Mouse (Mus musculus) forebrain, embryonic 10.5 days (tissue): ENCODE measurements around the gene Pik3r1. TPM values are rescaled to one million over a fixed set of nuclear protein-coding genes. Genes with fewer than 3 reads are reported as not detected.

Experiments used
- DNase-seq: peaks from one replicate; pipeline ENCODE4 v3.0.0-alpha.2; 2017; ENCODE audit warnings: low spot score; ENCODE audit errors: extremely low spot score
- H3K27ac ChIP-seq: fragments of 300-500 bp; sonication (generic); 2 replicates; pipeline ENCODE4 v1.5.1; 2016; ENCODE audit warnings: mild to moderate bottlenecking
- H3K27me3 ChIP-seq: fragments of 300-500 bp; sonication (generic); 2 replicates; pipeline ENCODE4 v1.6.1; 2016; ENCODE audit warnings: mild to moderate bottlenecking; ENCODE audit not compliant: poor library complexity, severe bottlenecking
- H3K36me3 ChIP-seq: fragments of 300-500 bp; sonication (generic); replicated peaks from 2 replicates; pipeline ENCODE4 v1.6.1; 2016; ENCODE audit warnings: mild to moderate bottlenecking, moderate library complexity
- H3K4me1 ChIP-seq: fragments of 300-500 bp; sonication (generic); 2 replicates; pipeline ENCODE4 v1.6.1; 2016
- H3K4me3 ChIP-seq: fragments of 300-500 bp; sonication (generic); 2 replicates; pipeline ENCODE4 v1.5.1; 2016; ENCODE audit warnings: mild to moderate bottlenecking, moderate library complexity
- H3K9me3 ChIP-seq: fragments of 300-500 bp; sonication (generic); 2 replicates; pipeline ENCODE4 v1.6.1; 2016; ENCODE audit warnings: mild to moderate bottlenecking, moderate library complexity
- WGBS: fragments of 180-500 bp; shearing (Covaris S2); methylation state at CpG from one replicate; pipeline ENCODE4 v1.1.7; 2016; 5-methylcytosine and 5-hydroxymethylcytosine counted together
- polyA plus RNA-seq: library from polyadenylated mRNA; unstranded; fragments of >200 nt; fragmentation: Nextera tagmentation; extraction: Ambion mirVana; gene quantifications from 2 replicates; pipeline ENCODE4 v1.2.1, GENCODE M21; 2016

The Pik3r1 gene
- polyA plus RNA-seq, 1 experiment from 2014 or later = 11.5 TPM

DNA sequence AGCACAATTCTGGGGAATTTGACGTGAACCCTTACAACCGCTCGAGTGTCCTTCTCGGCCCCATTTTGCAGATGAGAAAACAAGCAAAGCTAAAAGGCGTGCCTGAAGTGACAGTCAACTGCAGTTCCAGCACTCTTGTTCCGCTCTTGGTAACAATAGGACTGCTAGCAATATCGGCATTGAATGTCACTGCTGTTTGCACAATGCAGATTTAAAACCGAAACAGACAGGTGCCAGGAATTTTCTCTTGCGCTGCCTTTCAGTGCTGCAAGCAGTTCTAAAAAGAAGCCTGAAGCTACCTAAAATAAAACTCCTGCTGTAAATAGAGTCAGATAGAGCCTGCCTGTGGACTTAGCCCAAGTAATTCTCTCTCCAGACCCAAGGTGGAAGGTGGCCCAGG is 4.3 kb downstream of the Pik3r1 start:
- Histone ChIP-seq H3K4me3 (no peak overlapping the region), H3K27ac (no peak overlapping the region), H3K27me3 (0 out of 2 replicates have a peak, but pooled peaks cover 4% of the 10 kb centered on the region), H3K9me3 (no peaks in the 10 kb centered on the region), H3K4me1 (peaks cover 83% of the 10 kb centered on the region), H3K36me3 (no peaks in the 10 kb centered on the region)
- no peak for DNase-seq
- 90% methylated on average over 9 of the region's 9 CpGs for WGBS

DNA sequence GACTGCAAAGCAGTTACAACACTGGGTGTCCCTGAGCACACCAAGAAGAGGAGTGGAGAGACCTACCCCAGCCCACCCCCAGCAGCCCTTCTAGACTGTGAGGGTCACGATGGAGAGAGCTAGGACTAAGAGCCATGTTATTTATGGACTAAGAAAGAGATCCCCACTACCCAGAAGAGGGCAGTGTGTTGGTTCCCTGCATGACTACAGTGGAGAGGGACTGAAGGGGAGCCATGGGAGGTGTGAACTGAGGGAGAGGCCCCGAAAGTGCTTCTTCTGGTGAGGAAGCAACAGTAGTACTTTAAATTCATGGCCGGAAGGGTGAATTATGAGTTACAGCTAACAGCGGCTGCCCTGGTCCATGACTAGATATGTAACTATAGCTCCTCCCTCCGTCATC is 4.9 kb downstream of the Pik3r1 start:
- no peak for DNase-seq
- H3K4me3 ChIP-seq = no peak overlapping the region
- H3K27ac ChIP-seq = no peak overlapping the region
- 0 out of 2 replicates have a peak, but pooled peaks cover 4% of the 10 kb centered on the region for H3K27me3 ChIP-seq
- H3K4me1 ChIP-seq = peaks cover 84% of the 10 kb centered on the region
- no peaks in the 10 kb centered on the region for H3K36me3 ChIP-seq
- H3K9me3 ChIP-seq = no peaks in the 10 kb centered on the region
- WGBS = 83% methylated on average over 5 of the region's 5 CpGs

DNA sequence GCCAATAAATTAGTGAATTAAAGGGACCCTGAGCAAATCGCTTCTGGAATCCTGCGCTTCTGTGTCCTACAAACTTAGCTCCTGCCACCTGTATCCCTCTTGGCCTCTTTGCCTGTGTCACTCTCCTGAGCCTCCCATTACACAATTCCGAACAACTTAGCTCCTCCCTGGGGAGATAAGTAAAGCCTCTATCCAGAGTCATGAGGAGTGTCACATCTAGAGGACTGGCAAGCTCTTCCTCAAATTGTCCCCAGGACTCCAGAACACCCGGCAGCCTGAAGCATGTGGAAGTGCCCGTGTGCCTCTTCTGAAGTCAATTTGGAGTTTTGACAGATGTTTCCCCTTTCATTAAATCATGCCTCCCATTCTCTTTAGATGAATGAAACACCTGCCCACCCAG is 6.4 kb downstream of the Pik3r1 start:
- peaks cover 13% of the 10 kb centered on the region for H3K36me3 ChIP-seq
- DNase-seq = no peak
- H3K9me3 ChIP-seq = no peaks in the 10 kb centered on the region
- H3K27me3 ChIP-seq = 0 out of 2 replicates have a peak, but pooled peaks cover 4% of the 10 kb centered on the region
- no peak overlapping the region for H3K4me3 ChIP-seq
- no peak overlapping the region for H3K27ac ChIP-seq
- 54% methylated on average over 5 of the region's 5 CpGs for WGBS
- peaks cover 87% of the 10 kb centered on the region for H3K4me1 ChIP-seq

DNA sequence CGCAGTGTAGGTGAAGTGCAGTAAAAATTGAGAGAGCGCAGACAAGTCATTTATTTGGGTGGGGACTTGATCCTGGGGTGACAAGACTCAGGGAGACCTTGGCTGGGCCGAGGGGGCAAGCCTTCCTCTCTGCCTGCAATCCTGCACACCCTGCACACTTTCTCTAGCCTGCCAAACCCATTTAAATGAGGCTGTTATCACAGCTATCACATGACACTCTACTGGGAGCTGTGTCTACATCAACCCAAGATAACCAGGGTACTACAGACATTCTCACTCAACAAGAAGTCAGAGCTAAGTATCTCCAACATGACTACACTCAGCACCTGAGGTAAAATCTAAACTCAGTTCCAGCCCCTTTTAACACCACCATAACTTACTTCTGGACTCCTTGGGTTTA is 7.1 kb downstream of the Pik3r1 start:
- Histone ChIP-seq H3K36me3 (peaks cover 20% of the 10 kb centered on the region), H3K4me1 (peaks cover 82% of the 10 kb centered on the region), H3K27ac (peak overlapping the region; percentile 51), H3K9me3 (no peaks in the 10 kb centered on the region), H3K4me3 (no peak overlapping the region), H3K27me3 (0 out of 2 replicates have a peak, but pooled peaks cover 4% of the 10 kb centered on the region)
- 76% methylated on average over 3 of the region's 3 CpGs for WGBS
- no peak for DNase-seq

DNA sequence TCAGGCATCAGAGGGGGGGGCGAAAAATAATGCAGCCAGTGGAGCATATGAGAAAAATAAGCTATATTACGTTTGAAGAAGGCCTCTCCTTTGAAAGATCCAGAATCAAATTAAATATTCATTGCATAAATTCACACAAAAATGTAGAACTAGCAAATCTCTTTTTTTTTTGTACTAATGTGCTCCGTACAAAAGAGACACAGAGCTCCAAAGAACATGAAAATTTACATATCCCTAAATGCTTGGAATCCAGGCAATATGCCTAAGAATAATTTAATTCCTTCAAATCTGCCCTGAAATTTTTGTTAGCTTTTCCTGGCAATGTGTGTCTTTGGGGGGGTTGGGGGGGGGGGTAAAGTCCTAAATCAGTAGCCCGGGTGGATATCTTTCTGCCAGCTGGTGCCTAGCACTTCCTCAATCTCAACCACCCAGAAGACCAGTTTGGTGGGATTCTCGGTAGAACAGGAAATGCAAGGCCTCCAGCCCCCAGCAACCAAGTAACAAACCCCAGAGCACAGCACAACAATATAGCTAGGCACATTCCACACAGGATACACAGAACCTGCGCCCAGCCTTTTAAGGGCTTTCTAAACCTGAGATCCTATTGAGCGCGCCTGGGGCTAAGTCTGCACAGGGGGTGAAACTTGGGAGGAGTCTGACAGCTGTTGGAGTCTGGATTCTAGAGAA is 7.9 kb downstream of the Pik3r1 start:
- peak overlapping the region; percentile 51 for H3K27ac ChIP-seq
- 38% methylated on average over 8 of the region's 8 CpGs for WGBS

DNA sequence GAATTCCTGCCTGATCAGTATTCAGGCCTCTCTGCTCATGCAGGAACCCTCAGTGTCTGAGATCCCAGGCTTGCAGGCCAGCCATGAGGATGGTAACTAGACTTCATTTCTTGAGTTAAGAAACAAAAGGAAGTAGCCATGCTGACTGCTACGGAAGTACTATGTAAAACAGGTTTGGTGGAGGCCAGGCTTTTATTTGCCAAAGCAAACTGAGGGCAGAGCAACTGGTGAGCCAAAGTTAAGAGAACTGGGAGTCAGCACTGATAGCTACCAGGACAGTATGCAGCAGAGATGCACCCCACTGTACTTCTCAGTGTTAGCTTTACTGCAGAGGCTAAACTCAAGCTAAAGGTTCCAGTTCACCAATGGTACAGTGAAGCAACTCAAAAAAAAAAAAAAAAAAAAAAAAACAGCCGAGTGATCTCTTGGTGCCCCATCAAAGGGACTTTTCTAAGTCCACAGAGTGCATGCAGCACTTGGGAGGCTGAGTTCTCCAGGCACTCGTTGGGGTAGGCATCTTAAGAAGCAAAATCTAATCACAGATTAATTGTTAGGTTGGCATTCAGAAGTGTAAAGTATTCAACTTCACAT is 8.6 kb downstream of the Pik3r1 start:
- Histone ChIP-seq H3K9me3 (no peaks in the 10 kb centered on the region), H3K27ac (peak overlapping the region; percentile 8; the same call in 1 of the 2 replicates), H3K4me1 (peaks cover 71% of the 10 kb centered on the region), H3K27me3 (0 out of 2 replicates have a peak, but pooled peaks cover 4% of the 10 kb centered on the region), H3K4me3 (no peak overlapping the region), H3K36me3 (peaks cover 24% of the 10 kb centered on the region)
- WGBS = 32% methylated on average over 3 of the region's 3 CpGs
- no peak for DNase-seq

More for the DNA sequence above, 7.9 kb downstream of the Pik3r1 start:
- peak; percentile 34 for DNase-seq
- Histone ChIP-seq H3K36me3 (peaks cover 24% of the 10 kb centered on the region), H3K4me3 (no peak overlapping the region), H3K9me3 (no peaks in the 10 kb centered on the region), H3K27me3 (0 out of 2 replicates have a peak, but pooled peaks cover 4% of the 10 kb centered on the region), H3K4me1 (peaks cover 74% of the 10 kb centered on the region)

DNA sequence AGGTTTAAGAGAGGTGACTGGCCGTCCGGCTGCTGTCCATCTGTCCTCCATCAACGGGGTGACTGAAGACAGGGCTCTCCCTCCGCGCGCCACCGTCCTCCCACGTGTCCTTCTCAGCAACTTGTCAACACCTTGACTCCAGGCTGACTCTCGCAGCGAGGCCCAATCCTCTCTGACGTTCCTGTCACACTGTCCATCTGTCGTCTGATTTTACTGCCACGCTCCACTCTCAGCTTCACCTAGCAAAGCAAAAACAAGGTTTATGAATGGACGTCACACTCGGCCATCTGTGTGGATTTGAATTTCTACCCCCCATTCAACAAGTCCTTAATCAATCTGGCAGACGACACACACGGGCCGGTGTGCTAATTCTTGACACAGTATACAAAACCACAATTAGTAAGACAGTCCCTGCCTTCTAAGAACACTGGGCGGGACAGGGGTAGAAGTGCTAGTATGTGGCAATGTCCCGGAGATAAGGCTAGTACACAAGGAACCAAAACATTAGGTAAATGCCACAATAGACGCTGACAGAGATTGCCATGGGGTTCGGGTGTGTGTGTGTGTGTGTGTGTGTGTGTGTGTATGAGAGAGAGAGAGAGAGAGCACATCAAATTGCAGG is 10.1 kb downstream of the Pik3r1 start:
- Histone ChIP-seq H3K9me3 (no peaks in the 10 kb centered on the region), H3K36me3 (peaks cover 33% of the 10 kb centered on the region), H3K4me3 (no peak overlapping the region), H3K27me3 (no peaks in the 10 kb centered on the region), H3K4me1 (peaks cover 66% of the 10 kb centered on the region), H3K27ac (no peak overlapping the region)
- no peak for DNase-seq
- 88% methylated on average over 22 of the region's 22 CpGs for WGBS

DNA sequence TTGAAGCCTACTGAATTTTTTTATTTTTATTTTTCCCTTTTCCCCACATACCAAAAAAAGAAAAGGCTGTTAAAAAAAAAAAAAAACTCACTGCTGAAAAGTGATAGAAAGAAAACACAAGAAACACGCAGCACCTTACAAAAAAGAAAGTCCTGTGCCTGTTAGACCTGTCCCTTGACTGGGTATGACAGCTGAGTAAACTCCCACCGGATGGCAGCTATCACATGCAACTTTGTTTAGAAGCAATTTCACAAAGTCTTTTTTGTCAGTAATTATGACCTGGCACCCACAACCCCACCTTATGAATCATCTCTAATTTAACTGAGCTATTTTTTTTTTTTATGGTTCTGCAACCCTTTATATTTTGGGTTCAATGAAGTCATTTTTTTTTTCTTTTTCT is 12.8 kb downstream of the Pik3r1 start:
- no peak overlapping the region for H3K27ac ChIP-seq
- WGBS = 91% methylated on average over 2 of the region's 2 CpGs
- H3K27me3 ChIP-seq = no peaks in the 10 kb centered on the region
- no peaks in the 10 kb centered on the region for H3K9me3 ChIP-seq
- peaks cover 36% of the 10 kb centered on the region for H3K36me3 ChIP-seq
- H3K4me1 ChIP-seq = peaks cover 49% of the 10 kb centered on the region
- H3K4me3 ChIP-seq = no peak overlapping the region
- no peak for DNase-seq

DNA sequence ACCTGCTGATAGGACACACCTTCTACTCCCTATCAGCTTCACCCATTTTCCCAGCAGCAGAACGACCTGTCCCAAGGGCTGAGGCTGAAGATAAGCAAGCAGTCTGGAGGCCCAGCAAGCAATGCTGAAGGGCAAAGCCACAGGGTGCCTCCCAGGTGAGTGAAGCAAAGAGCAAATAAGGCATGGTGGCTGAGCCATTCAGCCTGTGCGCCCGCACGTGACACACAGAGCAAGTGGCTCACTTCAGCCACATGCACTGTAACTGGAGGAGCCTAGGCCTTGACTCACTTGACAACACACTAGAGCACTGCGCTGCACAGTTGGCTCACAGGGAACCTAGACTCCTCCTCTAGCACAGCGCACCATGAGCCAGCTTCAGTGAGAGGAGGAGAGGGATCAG is 14.4 kb downstream of the Pik3r1 start:
- no peak for DNase-seq
- Histone ChIP-seq H3K4me3 (no peak overlapping the region), H3K27ac (no peak overlapping the region), H3K27me3 (no peaks in the 10 kb centered on the region), H3K4me1 (peaks cover 33% of the 10 kb centered on the region), H3K36me3 (peaks cover 36% of the 10 kb centered on the region), H3K9me3 (no peaks in the 10 kb centered on the region)
- 80% methylated on average over 6 of the region's 6 CpGs for WGBS

DNA sequence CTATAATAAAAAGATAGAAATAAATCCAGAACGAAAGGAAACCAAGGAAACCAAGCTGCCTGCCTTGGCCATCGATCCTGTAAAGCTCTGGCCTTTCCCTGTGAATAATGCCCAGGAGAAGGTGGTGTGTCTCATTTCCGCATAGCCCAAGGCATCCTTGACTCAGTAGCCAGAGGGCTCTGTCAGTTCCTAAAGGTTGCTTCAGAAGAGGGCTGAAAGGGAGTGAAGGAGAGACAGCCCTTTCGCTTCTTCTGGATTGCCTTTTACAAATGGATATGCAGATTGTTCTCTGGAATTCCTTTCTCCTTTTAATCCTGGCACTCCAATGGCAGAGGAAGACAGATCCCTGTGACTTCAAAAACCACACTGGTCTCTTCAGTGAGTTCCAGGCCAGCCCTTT is 16.2 kb downstream of the Pik3r1 start:
- no peak overlapping the region for H3K27ac ChIP-seq
- DNase-seq = no peak

DNA sequence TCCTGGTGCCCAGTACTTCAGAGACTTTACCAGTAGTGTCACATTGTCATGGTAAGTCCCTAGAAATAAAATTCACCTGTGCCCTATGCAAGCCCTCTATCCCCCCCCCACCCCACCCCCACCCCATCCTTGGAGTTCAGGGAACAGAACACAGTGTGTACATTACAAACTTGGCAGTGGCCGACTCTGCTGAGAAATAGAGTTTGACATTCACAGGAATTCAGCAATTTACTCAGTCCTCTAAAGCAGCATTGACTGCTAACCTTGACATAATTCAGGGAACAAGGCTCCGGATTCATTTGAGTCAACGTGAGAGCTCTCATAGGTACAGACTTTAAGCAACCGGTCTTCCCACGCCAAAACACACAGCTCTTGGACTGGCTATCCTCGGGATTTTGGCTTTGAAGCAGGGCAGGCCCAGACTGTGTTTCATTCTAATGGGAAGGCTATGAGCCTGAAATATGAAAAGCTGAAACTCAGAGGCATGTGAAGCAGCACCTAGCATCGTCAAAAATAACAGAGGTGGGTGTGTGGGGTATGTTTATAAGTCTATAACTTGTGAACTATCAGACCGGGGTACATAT is 21.9 kb downstream of the Pik3r1 start:
- WGBS = 89% methylated on average over 8 of the region's 8 CpGs
- no peak overlapping the region for H3K4me3 ChIP-seq
- H3K36me3 ChIP-seq = no peaks in the 10 kb centered on the region
- H3K4me1 ChIP-seq = peaks cover 2% of the 10 kb centered on the region; the same call in 1 of the 2 replicates
- no peaks in the 10 kb centered on the region for H3K9me3 ChIP-seq
- H3K27me3 ChIP-seq = no peaks in the 10 kb centered on the region
- no peak overlapping the region for H3K27ac ChIP-seq
- DNase-seq = no peak

More for the DNA sequence above, 16.2 kb downstream of the Pik3r1 start:
- 63% methylated on average over 4 of the region's 4 CpGs for WGBS
- H3K4me3 ChIP-seq = no peak overlapping the region
- H3K9me3 ChIP-seq = no peaks in the 10 kb centered on the region
- H3K4me1 ChIP-seq = peaks cover 18% of the 10 kb centered on the region
- peaks cover 24% of the 10 kb centered on the region for H3K36me3 ChIP-seq
- H3K27me3 ChIP-seq = no peaks in the 10 kb centered on the region

DNA sequence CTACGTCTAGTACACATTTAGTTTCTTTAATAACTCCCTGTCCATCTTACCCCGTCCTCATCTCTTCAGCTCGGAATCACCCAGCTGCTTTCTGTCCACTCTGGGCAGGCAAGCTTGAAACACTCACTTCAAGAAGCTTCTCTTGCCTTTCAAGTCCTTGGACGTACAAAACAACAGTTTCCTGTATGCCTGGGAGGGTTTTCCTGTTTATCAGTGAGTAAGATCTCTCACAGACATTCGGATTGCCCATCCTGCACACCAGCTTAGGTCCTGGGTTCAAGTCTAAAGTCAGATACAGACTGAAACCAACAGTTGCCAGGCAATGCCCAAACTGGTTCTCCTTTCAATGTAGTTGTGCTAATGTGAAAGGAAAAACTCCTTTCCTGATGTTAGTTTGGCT is 23.1 kb downstream of the Pik3r1 start:
- H3K4me3 ChIP-seq = no peak overlapping the region
- H3K4me1 ChIP-seq = peaks cover 7% of the 10 kb centered on the region
- WGBS = 80% methylated on average over 5 of the region's 5 CpGs
- H3K27me3 ChIP-seq = no peaks in the 10 kb centered on the region
- DNase-seq = no peak
- no peaks in the 10 kb centered on the region for H3K9me3 ChIP-seq
- no peaks in the 10 kb centered on the region for H3K36me3 ChIP-seq
- no peak overlapping the region for H3K27ac ChIP-seq

DNA sequence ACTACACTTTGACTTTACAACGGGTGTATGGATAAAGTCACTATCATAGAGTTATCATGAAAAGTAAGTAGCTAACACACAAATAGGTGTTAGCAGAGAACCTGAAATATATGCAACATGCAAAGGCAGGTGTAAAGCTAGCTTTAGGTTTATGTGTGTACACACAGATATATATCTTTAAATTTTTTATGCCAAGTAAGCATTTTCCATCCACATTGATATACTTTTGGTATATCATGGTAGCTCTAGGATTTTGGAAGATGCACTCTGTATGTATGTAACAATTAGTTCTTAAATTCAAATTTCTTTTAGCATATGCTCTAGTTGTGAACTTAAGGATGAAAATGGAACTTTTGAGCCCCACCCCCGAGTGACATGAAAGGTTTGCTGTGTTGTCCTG is 24.0 kb downstream of the Pik3r1 start:
- no peak overlapping the region for H3K27ac ChIP-seq
- peaks cover 14% of the 10 kb centered on the region for H3K4me1 ChIP-seq
- 79% methylated on average over 2 of the region's 2 CpGs for WGBS
- DNase-seq = no peak
- no peaks in the 10 kb centered on the region for H3K9me3 ChIP-seq
- no peaks in the 10 kb centered on the region for H3K27me3 ChIP-seq
- no peaks in the 10 kb centered on the region for H3K36me3 ChIP-seq
- H3K4me3 ChIP-seq = no peak overlapping the region
